Mouse (Mus musculus): Measurements from ENCODE around the gene Alox12. TPM values are rescaled to one million over a fixed set of nuclear protein-coding genes. Genes with fewer than 3 reads are reported as not detected.
A peak's percentile ranks its signal among the peaks of the same experiment; 100 is the strongest.

The Alox12 gene
- polyA plus RNA-seq (2016; fragmentation: Nextera tagmentation; extraction: Ambion mirVana), result 3.9 and 5.0 TPM in 2 replicates

DNA sequence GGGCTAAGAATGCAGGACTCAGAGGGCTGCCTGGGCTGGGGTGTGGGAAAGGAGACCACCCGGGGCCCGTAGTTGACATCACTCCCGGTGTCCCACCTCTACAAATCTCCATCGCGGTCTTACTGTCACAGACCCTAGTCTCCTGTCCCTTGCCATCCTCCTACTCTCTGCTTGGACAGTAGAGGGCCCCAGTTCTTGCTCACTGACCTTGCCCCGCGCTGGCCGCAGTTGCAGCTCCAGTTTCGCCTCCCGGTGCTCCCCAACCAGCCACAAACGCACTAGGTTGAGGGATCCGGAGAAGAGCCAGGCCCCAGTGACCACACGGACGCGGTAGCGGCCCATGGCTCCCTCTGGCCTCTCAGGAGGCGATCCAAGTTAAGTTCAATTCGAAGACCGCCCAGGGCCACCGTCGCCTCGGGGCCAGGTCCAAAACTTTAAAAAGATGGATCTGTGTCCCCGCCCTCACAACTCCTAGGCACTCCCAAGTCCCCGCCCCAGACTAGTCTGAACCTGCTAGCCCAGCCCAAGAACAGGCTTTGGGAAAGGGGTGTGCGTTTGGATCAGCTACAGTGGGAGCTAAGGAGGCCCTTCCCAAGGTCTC lies at the start of gene Alox12:
Alox12 (minus strand) TSS at position 423 of the 601 bp plus-strand sequence.
- H3K36me3 ChIP-seq, result no peaks in the 10 kb centered on the region
- H3K9me3 ChIP-seq, result no peaks in the 10 kb centered on the region
- peak within 1 kb of the TSS; percentile 53 for H3K27ac ChIP-seq
- DNase-seq (ENCODE audit: low spot score), result peak; percentile 79
- H3K4me3 ChIP-seq, result peak within 1 kb of the TSS; percentile 56
- H3K4me1 ChIP-seq, result peaks cover 14% of the 10 kb centered on the region
- WGBS, result 1% methylated on average over 25 of the region's 25 CpGs
- H3K27me3 ChIP-seq (ENCODE audit: insufficient read depth, poor library complexity, severe bottlenecking), result peaks cover 63% of the 10 kb centered on the region

GRCm38 (mm10) chr11:70302293-70302692 lies 47.1 kb upstream of the Alox12 start:
- no peak for DNase-seq (ENCODE audit: low spot score)
- WGBS, result 57% methylated on average over 4 of the region's 4 CpGs
- no peak overlapping the region for H3K27ac ChIP-seq

GRCm38 (mm10) chr11:70297836-70298454 lies 42.8 kb upstream of the Alox12 start:
- no peaks in the 10 kb centered on the region for H3K36me3 ChIP-seq
- no peak for DNase-seq (ENCODE audit: low spot score)
- peaks cover 9% of the 10 kb centered on the region for H3K4me1 ChIP-seq
- H3K4me3 ChIP-seq, result no peak overlapping the region
- no peaks in the 10 kb centered on the region; the same call in 1 of the 2 replicates for H3K27me3 ChIP-seq (ENCODE audit: insufficient read depth, poor library complexity, severe bottlenecking)
- H3K27ac ChIP-seq, result peak overlapping the region; percentile 31; the same call in 1 of the 2 replicates
- 43% methylated on average over 12 of the region's 12 CpGs for WGBS
- no peaks in the 10 kb centered on the region for H3K9me3 ChIP-seq

More at GRCm38 (mm10) chr11:70302293-70302692, 47.1 kb upstream of the Alox12 start:
- Histone ChIP-seq H3K9me3 (no peaks in the 10 kb centered on the region), H3K36me3 (no peaks in the 10 kb centered on the region), H3K4me3 (no peak overlapping the region), H3K4me1 (peaks cover 9% of the 10 kb centered on the region), H3K27me3 (ENCODE audit: insufficient read depth, poor library complexity, severe bottlenecking) (no peaks in the 10 kb centered on the region; the same call in 1 of the 2 replicates)

- Histone ChIP-seq H3K36me3 (no peaks in the 10 kb centered on the region), H3K4me3 (no peak overlapping the region), H3K27me3 (ENCODE audit: insufficient read depth, poor library complexity, severe bottlenecking) (no peaks in the 10 kb centered on the region; the same call in 1 of the 2 replicates), H3K9me3 (no peaks in the 10 kb centered on the region), H3K4me1 (peaks cover 9% of the 10 kb centered on the region), H3K27ac (0 out of 2 replicates have a peak overlapping the region, but pooled peaks have one; percentile 31)
- WGBS, result 50% methylated on average over 4 of the region's 4 CpGs
- no peak for DNase-seq (ENCODE audit: low spot score)
Measured at GRCm38 (mm10) chr11:70297405-70297804, 42.3 kb upstream of the Alox12 start.

DNA sequence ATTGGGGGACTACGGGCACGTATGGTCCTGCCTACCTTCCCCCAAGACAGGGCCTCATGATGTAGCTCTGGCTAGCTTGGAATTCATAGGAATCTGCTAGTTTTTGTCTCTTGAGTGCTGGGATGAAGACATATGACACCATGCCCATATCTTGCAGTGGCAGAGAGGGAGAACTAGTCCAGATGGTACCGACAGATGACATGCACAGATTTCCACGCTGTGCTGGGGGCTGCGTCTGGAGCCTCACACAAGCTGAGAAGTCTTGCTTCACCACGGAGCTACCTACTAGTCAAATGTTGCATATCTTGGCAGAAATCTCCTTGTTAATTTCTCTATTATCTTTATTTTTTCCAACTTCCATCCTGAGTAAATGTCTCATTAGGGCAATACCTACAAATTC lies 38.7 kb upstream of the Alox12 start:
- peaks cover 13% of the 10 kb centered on the region for H3K4me1 ChIP-seq
- no peak overlapping the region for H3K4me3 ChIP-seq
- no peak overlapping the region for H3K27ac ChIP-seq
- H3K36me3 ChIP-seq, result no peaks in the 10 kb centered on the region
- H3K9me3 ChIP-seq, result no peaks in the 10 kb centered on the region
- no peaks in the 10 kb centered on the region; the same call in 1 of the 2 replicates for H3K27me3 ChIP-seq (ENCODE audit: insufficient read depth, poor library complexity, severe bottlenecking)
- DNase-seq (ENCODE audit: low spot score), result no peak
- WGBS, result 86% methylated on average over 6 of the region's 6 CpGs

GRCm38 (mm10) chr11:70291235-70291634 lies 36.1 kb upstream of the Alox12 start:
- peaks cover 4% of the 10 kb centered on the region; the same call in 1 of the 2 replicates for H3K4me1 ChIP-seq
- H3K27ac ChIP-seq, result no peak overlapping the region
- H3K27me3 ChIP-seq (ENCODE audit: insufficient read depth, poor library complexity, severe bottlenecking), result no peaks in the 10 kb centered on the region

DNA sequence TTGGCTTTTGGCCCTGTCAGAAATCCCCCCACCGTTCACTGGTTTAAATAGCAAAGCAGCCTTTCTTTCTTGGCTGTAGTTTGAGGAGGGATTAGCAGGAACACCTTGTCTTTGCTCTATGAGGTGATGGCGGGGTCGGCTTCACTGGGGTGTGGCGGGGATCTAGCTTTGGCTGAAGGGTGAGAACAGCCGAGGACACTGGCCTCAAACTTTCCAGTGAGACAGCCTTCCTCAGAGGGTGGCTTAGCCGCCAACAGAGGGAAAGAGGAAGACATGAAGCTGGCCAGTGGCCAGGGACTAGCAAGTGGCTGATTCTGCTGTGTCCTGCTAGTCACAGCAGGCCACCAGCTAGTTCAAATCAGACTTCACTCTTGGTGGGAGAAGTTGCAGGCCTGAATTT lies 34.1 kb upstream of the Alox12 start:
- Histone ChIP-seq H3K9me3 (no peaks in the 10 kb centered on the region), H3K4me1 (peaks cover 4% of the 10 kb centered on the region; the same call in 1 of the 2 replicates), H3K27me3 (ENCODE audit: insufficient read depth, poor library complexity, severe bottlenecking) (no peaks in the 10 kb centered on the region), H3K27ac (no peak overlapping the region), H3K36me3 (no peaks in the 10 kb centered on the region), H3K4me3 (no peak overlapping the region)
- 25% methylated on average over 6 of the region's 6 CpGs for WGBS
- DNase-seq (ENCODE audit: low spot score), result no peak

More at GRCm38 (mm10) chr11:70291235-70291634, 36.1 kb upstream of the Alox12 start:
- no peak overlapping the region for H3K4me3 ChIP-seq
- DNase-seq (ENCODE audit: low spot score), result no peak
- H3K9me3 ChIP-seq, result no peaks in the 10 kb centered on the region
- WGBS, result 88% methylated on average over 6 of the region's 6 CpGs
- no peaks in the 10 kb centered on the region for H3K36me3 ChIP-seq

DNA sequence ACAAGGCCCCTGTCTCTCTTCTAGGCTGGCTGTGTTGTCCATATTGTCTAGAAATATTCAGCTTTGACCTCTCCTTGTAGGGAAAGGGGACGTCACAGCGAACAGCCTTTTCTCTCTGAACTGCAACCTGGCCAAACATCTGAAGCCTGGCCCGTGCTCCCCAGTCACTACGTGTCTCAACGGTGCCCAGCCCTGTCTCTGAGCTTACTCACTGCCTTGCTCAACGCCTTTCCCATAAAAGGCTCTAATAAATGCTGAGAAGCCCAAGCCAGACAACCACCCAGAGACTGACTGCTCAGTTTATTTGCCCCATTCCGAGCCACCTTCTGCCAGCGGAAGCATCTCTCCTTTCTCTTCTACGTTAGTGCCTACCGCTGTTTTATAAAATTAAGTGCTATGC lies 32.9 kb upstream of the Alox12 start:
- H3K4me1 ChIP-seq, result peaks cover 4% of the 10 kb centered on the region; the same call in 1 of the 2 replicates
- no peak for DNase-seq (ENCODE audit: low spot score)
- 86% methylated on average over 10 of the region's 10 CpGs for WGBS

GRCm38 (mm10) chr11:70285686-70286085 lies 30.5 kb upstream of the Alox12 start:
- no peak overlapping the region for H3K27ac ChIP-seq
- H3K9me3 ChIP-seq, result no peaks in the 10 kb centered on the region
- no peaks in the 10 kb centered on the region for H3K27me3 ChIP-seq (ENCODE audit: insufficient read depth, poor library complexity, severe bottlenecking)
- no peak for DNase-seq (ENCODE audit: low spot score)
- H3K4me3 ChIP-seq, result no peak overlapping the region
- 70% methylated on average over 5 of the region's 5 CpGs for WGBS
- H3K36me3 ChIP-seq, result no peaks in the 10 kb centered on the region
- peaks cover 4% of the 10 kb centered on the region; the same call in 1 of the 2 replicates for H3K4me1 ChIP-seq

More for the DNA sequence above, 32.9 kb upstream of the Alox12 start:
- Histone ChIP-seq H3K27ac (no peak overlapping the region), H3K27me3 (ENCODE audit: insufficient read depth, poor library complexity, severe bottlenecking) (no peaks in the 10 kb centered on the region), H3K9me3 (no peaks in the 10 kb centered on the region), H3K36me3 (no peaks in the 10 kb centered on the region), H3K4me3 (no peak overlapping the region)

DNA sequence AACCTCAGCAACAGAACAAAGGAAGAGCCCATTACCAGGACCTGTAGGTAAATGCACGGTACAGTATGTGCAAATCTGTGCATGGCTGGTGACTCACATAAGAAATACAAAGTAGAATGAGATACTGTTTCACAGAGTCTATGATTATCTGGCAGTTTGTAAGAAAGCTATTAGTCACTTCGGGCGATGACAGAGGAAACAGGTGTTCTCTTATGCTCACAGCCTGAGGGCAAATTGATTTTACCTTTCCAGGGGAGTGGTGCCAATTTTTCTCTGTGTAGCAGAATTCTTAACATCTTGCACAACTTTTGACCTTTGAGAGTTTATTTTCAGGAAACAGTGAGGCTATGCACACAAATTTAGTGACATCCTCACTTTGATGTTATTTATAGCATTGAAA lies 29.6 kb upstream of the Alox12 start:
- Histone ChIP-seq H3K4me3 (no peak overlapping the region), H3K27ac (no peak overlapping the region), H3K27me3 (ENCODE audit: insufficient read depth, poor library complexity, severe bottlenecking) (no peaks in the 10 kb centered on the region), H3K36me3 (no peaks in the 10 kb centered on the region), H3K4me1 (peaks cover 4% of the 10 kb centered on the region; the same call in 1 of the 2 replicates), H3K9me3 (no peaks in the 10 kb centered on the region)
- 74% methylated on average over 3 of the region's 3 CpGs for WGBS
- no peak for DNase-seq (ENCODE audit: low spot score)

DNA sequence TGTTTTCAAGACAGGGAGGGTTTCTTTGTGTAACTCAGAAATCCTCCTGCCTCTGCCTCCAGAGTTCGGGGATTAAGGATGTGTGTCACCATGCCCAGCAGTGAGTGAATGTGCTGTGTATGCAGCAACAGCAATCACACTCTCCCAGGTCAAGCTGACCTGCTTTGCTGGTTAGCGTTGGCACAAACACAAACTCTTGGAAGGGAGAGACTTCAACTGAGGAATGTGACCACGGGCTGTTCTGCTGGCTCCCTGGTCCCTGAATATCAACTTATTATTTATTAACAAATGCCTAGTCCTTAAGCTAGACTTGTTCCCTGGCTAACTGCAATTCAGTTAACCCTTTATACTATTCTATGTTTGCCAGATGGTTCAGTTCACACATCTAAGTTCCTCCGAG lies 28.5 kb upstream of the Alox12 start:
- DNase-seq (ENCODE audit: low spot score), result no peak
- WGBS, result 80% methylated on average over 4 of the region's 4 CpGs
- Histone ChIP-seq H3K4me3 (no peak overlapping the region), H3K4me1 (no peaks in the 10 kb centered on the region), H3K27ac (no peak overlapping the region), H3K36me3 (no peaks in the 10 kb centered on the region), H3K27me3 (ENCODE audit: insufficient read depth, poor library complexity, severe bottlenecking) (no peaks in the 10 kb centered on the region), H3K9me3 (no peaks in the 10 kb centered on the region)

DNA sequence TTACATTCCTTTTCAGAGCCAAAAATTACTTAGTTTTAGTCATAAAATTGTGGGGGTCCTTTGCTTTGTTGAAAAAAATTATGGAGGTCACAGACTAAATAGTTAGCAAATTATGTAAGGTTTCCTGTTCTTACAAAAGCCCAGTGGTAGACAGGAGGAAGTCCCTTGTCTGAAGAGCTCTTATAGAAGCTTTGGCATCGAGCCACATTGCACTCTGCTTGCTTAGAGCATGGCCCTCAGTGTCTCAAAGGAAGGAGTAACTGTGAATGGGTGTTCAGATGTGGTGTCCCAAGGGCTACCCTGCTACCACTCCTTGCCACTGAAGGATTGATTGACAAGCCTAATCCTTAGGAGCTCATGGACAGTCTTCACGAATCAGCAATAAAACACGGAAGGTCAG lies 25.3 kb upstream of the Alox12 start:
- no peak for DNase-seq (ENCODE audit: low spot score)

DNA sequence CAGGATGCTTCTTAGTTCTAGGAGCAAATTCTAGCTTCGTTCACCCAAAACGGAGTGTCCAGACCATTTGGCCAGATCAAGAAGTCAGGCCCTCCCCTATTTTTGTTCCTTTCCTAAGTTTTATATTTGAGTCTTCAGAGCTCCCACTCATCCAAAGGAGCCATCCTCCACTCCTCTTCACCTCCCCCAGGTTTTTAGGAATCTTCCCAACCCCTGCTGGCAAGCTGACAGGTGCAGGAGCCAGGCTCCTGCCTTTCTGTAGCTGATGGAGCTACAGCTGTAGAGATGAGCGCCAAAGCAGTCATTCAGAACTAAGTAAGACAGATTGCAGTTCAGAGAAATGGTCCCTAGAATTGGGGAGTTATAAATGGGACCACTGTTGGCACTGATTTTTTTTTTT lies 23.8 kb upstream of the Alox12 start:
- Histone ChIP-seq H3K27me3 (ENCODE audit: insufficient read depth, poor library complexity, severe bottlenecking) (no peaks in the 10 kb centered on the region), H3K4me3 (no peak overlapping the region), H3K27ac (no peak overlapping the region), H3K4me1 (no peaks in the 10 kb centered on the region), H3K9me3 (no peaks in the 10 kb centered on the region), H3K36me3 (no peaks in the 10 kb centered on the region)
- DNase-seq (ENCODE audit: low spot score), result no peak
- WGBS, result 80% methylated on average over 3 of the region's 3 CpGs

More for the DNA sequence above, 25.3 kb upstream of the Alox12 start:
- H3K4me1 ChIP-seq, result no peaks in the 10 kb centered on the region
- 72% methylated on average over 3 of the region's 3 CpGs for WGBS
- H3K36me3 ChIP-seq, result no peaks in the 10 kb centered on the region
- no peaks in the 10 kb centered on the region for H3K9me3 ChIP-seq
- H3K4me3 ChIP-seq, result no peak overlapping the region
- H3K27me3 ChIP-seq (ENCODE audit: insufficient read depth, poor library complexity, severe bottlenecking), result no peaks in the 10 kb centered on the region
- no peak overlapping the region for H3K27ac ChIP-seq
